Mouse (Mus musculus) ES-E14 (cell line): Measurements from ENCODE around the gene Itgb6.

Experiments used
- CHD2 ChIP-seq: IDR thresholded peaks from 2 replicates; pipeline ENCODE4 v1.6.1; 2014; ENCODE audit warnings: mild to moderate bottlenecking, low read depth, low read length, inconsistent platforms
- HCFC1 ChIP-seq: IDR thresholded peaks from 2 replicates; pipeline ENCODE4 v1.6.1; 2012; ENCODE audit warnings: low read length, inconsistent platforms, borderline replicate concordance; ENCODE audit not compliant: insufficient read depth
- MAFK ChIP-seq: IDR thresholded peaks from 2 replicates; pipeline ENCODE4 v1.6.1; 2014; ENCODE audit warnings: mild to moderate bottlenecking, low read depth, low read length, inconsistent platforms; ENCODE audit not compliant: insufficient read depth
- ZC3H11A ChIP-seq: IDR thresholded peaks from 2 replicates; pipeline ENCODE4 v1.6.1; 2012; ENCODE audit warnings: low read depth, mild to moderate bottlenecking, inconsistent platforms, low read length, borderline replicate concordance
- ZNF384 ChIP-seq: IDR thresholded peaks from 2 replicates; pipeline ENCODE4 v1.6.1; 2012; ENCODE audit warnings: low read depth, low read length, inconsistent platforms

DNA sequence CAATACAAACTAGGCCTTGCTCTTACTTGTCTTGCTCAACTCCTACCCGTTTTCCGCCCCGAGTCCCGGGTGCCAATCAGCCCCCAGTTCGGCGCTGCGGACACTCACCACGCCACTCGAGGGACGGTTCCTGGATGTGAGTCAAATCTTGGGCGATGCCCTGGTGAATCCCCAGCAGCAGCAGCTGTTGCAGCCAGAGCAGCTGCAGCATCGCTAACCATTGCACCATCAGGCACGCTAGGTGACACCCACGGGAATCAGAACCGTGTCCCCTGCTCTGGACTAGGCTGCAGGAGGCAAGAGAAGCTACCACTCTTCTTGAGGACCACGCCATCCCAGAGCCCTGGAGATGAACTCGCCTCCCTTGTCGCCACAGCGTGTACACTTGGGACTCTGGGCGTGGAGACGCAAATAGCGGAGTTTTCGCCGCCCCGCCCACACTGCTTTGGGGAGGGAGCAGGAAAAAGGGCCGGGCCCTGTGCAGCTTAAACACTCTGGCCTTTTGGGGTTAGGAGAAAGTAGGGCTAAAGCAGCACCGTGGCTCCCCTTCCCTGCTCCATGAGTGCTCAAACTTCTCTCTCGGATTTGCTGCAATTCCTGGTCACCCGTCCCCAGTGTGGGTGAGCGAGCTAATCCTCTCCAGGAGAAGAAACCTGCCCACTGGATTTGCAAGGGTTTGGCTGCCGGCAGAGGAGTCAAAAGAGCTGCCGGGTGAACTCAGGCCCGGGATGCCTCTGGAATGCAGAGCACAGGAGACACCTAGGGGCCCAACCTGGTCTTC lies 169.4 kb downstream of the Itgb6 start, which contains the start of gene Pla2r1:
- TF ChIP-seq HCFC1, result no peak
- no peak for TF ChIP-seq MAFK
- no peak for TF ChIP-seq CHD2
- TF ChIP-seq ZNF384, result no peak
- no peak for TF ChIP-seq ZC3H11A
